Mouse (Mus musculus): ENCODE data around the gene Tmem9. TPM values are rescaled to one million over a fixed set of nuclear protein-coding genes. Genes with fewer than 3 reads are reported as not detected.

The Tmem9 gene
- total and polyA plus RNA-seq, 2 experiments from 2014 or later: 110 to 172 TPM

- Histone ChIP-seq H3K36me3 (ENCODE audit: insufficient read depth, low read length) (no peaks in the 10 kb centered on the region), H3K4me3 (ENCODE audit: low read depth, low read length) (no peak overlapping the region), H3K9ac (replicated peaks; ENCODE audit: low read length, poor library complexity, severe bottlenecking) (no peak overlapping the region), H3K9me3 (ENCODE audit: low read length) (0 out of 2 replicates have a peak, but pooled peaks cover 3% of the 10 kb centered on the region), H3K27ac (ENCODE audit: low read depth, low read length) (no peak overlapping the region; the same call in 1 of the 2 replicates), H3K4me2 (ENCODE audit: low read depth, low read length, poor library complexity, severe bottlenecking) (no peak overlapping the region), H3K4me1 (ENCODE audit: insufficient read depth, low read length) (no peaks in the 10 kb centered on the region), H3K27me3 (ENCODE audit: insufficient read depth, low read length) (no peaks in the 10 kb centered on the region)
- ATAC-seq (ENCODE audit: low FRiP score): no peak
- 64% methylated on average over 4 of the region's 4 CpGs for WGBS
- DNase-seq (ENCODE audit: low spot score): no peak
- TF ChIP-seq CTCF (IDR thresholded peaks at IDR 0.05): no peak
Observed at GRCm38 (mm10) chr1:136077656-136078055, 69.7 kb downstream of the Tmem9 start.

- DNase-seq (ENCODE audit: low spot score) (no peak), ATAC-seq (ENCODE audit: low FRiP score) (no peak)
- no peak overlapping the region for H3K27ac ChIP-seq (ENCODE audit: low read depth, low read length)
- H3K4me1 ChIP-seq (ENCODE audit: insufficient read depth, low read length): no peaks in the 10 kb centered on the region
- H3K4me2 ChIP-seq (ENCODE audit: low read depth, low read length, poor library complexity, severe bottlenecking): no peak overlapping the region
- H3K9ac ChIP-seq (replicated peaks; ENCODE audit: low read length, poor library complexity, severe bottlenecking): no peak overlapping the region
- H3K27me3 ChIP-seq (ENCODE audit: insufficient read depth, low read length): no peaks in the 10 kb centered on the region
- TF ChIP-seq CTCF (IDR thresholded peaks at IDR 0.05): no peak
- 85% methylated on average over 1 of the region's 1 CpGs for WGBS
- 0 out of 2 replicates have a peak, but pooled peaks cover 3% of the 10 kb centered on the region for H3K9me3 ChIP-seq (ENCODE audit: low read length)
- no peak overlapping the region for H3K4me3 ChIP-seq (ENCODE audit: low read depth, low read length)
- no peaks in the 10 kb centered on the region for H3K36me3 ChIP-seq (ENCODE audit: insufficient read depth, low read length)
Observed at GRCm38 (mm10) chr1:136081161-136081560, 73.2 kb downstream of the Tmem9 start.

Other genes starting within 250 kb of the Tmem9 start
- 45.1 and 54.4 TPM in 2 replicates for gene Phlda3, start 242.0 kb upstream of the Tmem9 start, total RNA-seq (2014; rRNA removed)
- gene Phlda3, start 242.0 kb upstream of the Tmem9 start, polyA plus RNA-seq (2015; fragmentation: Nextera tagmentation; extraction: Ambion mirVana): 48.5 and 48.9 TPM in 2 replicates
- 2.2 TPM in 1 of 2 replicates, not detected in the other for gene Tnni1, start 228.7 kb upstream of the Tmem9 start, total RNA-seq (2014; rRNA removed)
- 0.57 and 0.70 TPM in 2 replicates for gene Tnni1, start 228.7 kb upstream of the Tmem9 start, polyA plus RNA-seq (2015; fragmentation: Nextera tagmentation; extraction: Ambion mirVana)
- 0.90 and 1.9 TPM in 2 replicates for gene Lad1, start 189.6 kb upstream of the Tmem9 start, total RNA-seq (2014; rRNA removed)
- 0.56 and 0.64 TPM in 2 replicates for gene Lad1, start 189.6 kb upstream of the Tmem9 start, polyA plus RNA-seq (2015; fragmentation: Nextera tagmentation; extraction: Ambion mirVana)
- 0.52 and 1.0 TPM in 2 replicates for gene Tnnt2, start 171.8 kb upstream of the Tmem9 start, total RNA-seq (2014; rRNA removed)
- 0.51 and 1.3 TPM in 2 replicates for gene Tnnt2, start 171.8 kb upstream of the Tmem9 start, polyA plus RNA-seq (2015; fragmentation: Nextera tagmentation; extraction: Ambion mirVana)
- 0.24 and 2.9 TPM in 2 replicates for gene Pkp1, start 88.9 kb upstream of the Tmem9 start, total RNA-seq (2014; rRNA removed)
- 0.09 and 0.16 TPM in 2 replicates for gene Pkp1, start 88.9 kb upstream of the Tmem9 start, polyA plus RNA-seq (2015; fragmentation: Nextera tagmentation; extraction: Ambion mirVana)
- gene Igfn1, start 1.8 kb upstream of the Tmem9 start, total RNA-seq (2014; rRNA removed): 0.22 TPM in 1 of 2 replicates, not detected in the other
- not detected in 2 replicates for gene Igfn1, start 1.8 kb upstream of the Tmem9 start, polyA plus RNA-seq (2015; fragmentation: Nextera tagmentation; extraction: Ambion mirVana)
- 3.0 TPM in 1 of 2 replicates, not detected in the other for gene Ascl5, start 42.7 kb downstream of the Tmem9 start, total RNA-seq (2014; rRNA removed)
- gene Ascl5, start 42.7 kb downstream of the Tmem9 start, polyA plus RNA-seq (2015; fragmentation: Nextera tagmentation; extraction: Ambion mirVana): 0.30 TPM in 1 of 2 replicates, not detected in the other
- 0.42 and 0.71 TPM in 2 replicates for gene Cacna1s, start 44.6 kb downstream of the Tmem9 start, total RNA-seq (2014; rRNA removed)
- gene Cacna1s, start 44.6 kb downstream of the Tmem9 start, polyA plus RNA-seq (2015; fragmentation: Nextera tagmentation; extraction: Ambion mirVana): 0.57 and 0.59 TPM in 2 replicates
- 156 and 160 TPM in 2 replicates for gene Kif21b, start 123.2 kb downstream of the Tmem9 start, total RNA-seq (2014; rRNA removed)
- 28.1 and 32.1 TPM in 2 replicates for gene Kif21b, start 123.2 kb downstream of the Tmem9 start, polyA plus RNA-seq (2015; fragmentation: Nextera tagmentation; extraction: Ambion mirVana)
- gene Mroh3, start 204.7 kb downstream of the Tmem9 start, total RNA-seq (2014; rRNA removed): 0.27 TPM in 1 of 2 replicates, not detected in the other
- gene Mroh3, start 204.7 kb downstream of the Tmem9 start, polyA plus RNA-seq (2015; fragmentation: Nextera tagmentation; extraction: Ambion mirVana): not detected in 2 replicates
- 4.1 and 5.2 TPM in 2 replicates for gene Inava, start 226.1 kb downstream of the Tmem9 start, total RNA-seq (2014; rRNA removed)
- gene Inava, start 226.1 kb downstream of the Tmem9 start, polyA plus RNA-seq (2015; fragmentation: Nextera tagmentation; extraction: Ambion mirVana): 1.4 and 2.2 TPM in 2 replicates